Mouse (Mus musculus): Measurements from ENCODE around the gene Fam3c. TPM values are rescaled to one million over a fixed set of nuclear protein-coding genes. Genes with fewer than 3 reads are reported as not detected.

The Fam3c gene
- polyA plus RNA-seq, 1 experiment: 3.9 TPM

GRCm38 (mm10) chr6:22349531-22350238 lies 6.4 kb downstream of the Fam3c start:
- peak; percentile 18 for DNase-seq
- no peaks in the 10 kb centered on the region for H3K27me3 ChIP-seq (ENCODE audit: control insufficient read depth, insufficient read depth, low read length)
- H3K4me3 ChIP-seq (ENCODE audit: control insufficient read depth, insufficient read depth, low read length): no peak overlapping the region
- peaks cover 23% of the 10 kb centered on the region for H3K4me1 ChIP-seq (replicated peaks; ENCODE audit: control insufficient read depth, insufficient read depth, low read length)
- no peaks in the 10 kb centered on the region for H3K36me3 ChIP-seq (ENCODE audit: control insufficient read depth, insufficient read depth, low read length)
- 45% methylated on average over 11 of the region's 11 CpGs for WGBS
- H3K27ac ChIP-seq (ENCODE audit: control insufficient read depth, insufficient read depth, low read length): peak overlapping the region; percentile 27; the same call in 1 of the 2 replicates
- TF ChIP-seq CTCF (IDR thresholded peaks at IDR 0.05; ENCODE audit: borderline replicate concordance, control insufficient read depth, extremely low read depth, insufficient read depth, low read length, poor library complexity) (no peak), POLR2A (IDR thresholded peaks at IDR 0.05; ENCODE audit: control insufficient read depth, extremely low read depth, insufficient read depth, low read length, poor library complexity) (no peak)

GRCm38 (mm10) chr6:22348975-22349374 lies 7.1 kb downstream of the Fam3c start:
- no peak overlapping the region for H3K27ac ChIP-seq (ENCODE audit: control insufficient read depth, insufficient read depth, low read length)
- H3K36me3 ChIP-seq (ENCODE audit: control insufficient read depth, insufficient read depth, low read length): no peaks in the 10 kb centered on the region
- TF ChIP-seq CTCF (IDR thresholded peaks at IDR 0.05; ENCODE audit: borderline replicate concordance, control insufficient read depth, extremely low read depth, insufficient read depth, low read length, poor library complexity): no peak
- no peak for TF ChIP-seq POLR2A (IDR thresholded peaks at IDR 0.05; ENCODE audit: control insufficient read depth, extremely low read depth, insufficient read depth, low read length, poor library complexity)
- peaks cover 20% of the 10 kb centered on the region for H3K4me1 ChIP-seq (replicated peaks; ENCODE audit: control insufficient read depth, insufficient read depth, low read length)
- no peak overlapping the region for H3K4me3 ChIP-seq (ENCODE audit: control insufficient read depth, insufficient read depth, low read length)
- H3K27me3 ChIP-seq (ENCODE audit: control insufficient read depth, insufficient read depth, low read length): no peaks in the 10 kb centered on the region
- DNase-seq: no peak
- WGBS: 96% methylated on average over 3 of the region's 3 CpGs

DNA sequence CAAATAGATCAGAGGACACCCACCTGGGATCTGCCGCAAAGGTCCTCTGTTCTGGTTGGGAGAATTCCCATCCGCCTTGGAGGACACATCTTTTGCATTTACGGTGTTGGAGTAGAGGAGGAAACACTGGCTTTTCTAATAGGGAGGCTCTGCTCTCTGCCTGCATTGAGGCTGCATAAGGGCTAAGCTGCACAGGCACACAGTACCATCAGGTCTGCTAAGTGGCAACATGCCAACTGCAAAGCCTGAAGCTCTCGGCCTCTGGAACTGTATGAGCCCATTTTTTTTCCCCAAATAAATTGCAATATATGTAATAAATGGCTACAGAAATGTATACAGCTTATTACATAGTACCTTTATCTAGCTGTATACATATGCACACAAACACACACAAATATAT lies 7.9 kb downstream of the Fam3c start:
- no peak for DNase-seq
- Histone ChIP-seq H3K4me3 (ENCODE audit: control insufficient read depth, insufficient read depth, low read length) (no peak overlapping the region), H3K36me3 (ENCODE audit: control insufficient read depth, insufficient read depth, low read length) (no peaks in the 10 kb centered on the region), H3K4me1 (replicated peaks; ENCODE audit: control insufficient read depth, insufficient read depth, low read length) (peaks cover 20% of the 10 kb centered on the region), H3K27me3 (ENCODE audit: control insufficient read depth, insufficient read depth, low read length) (no peaks in the 10 kb centered on the region), H3K27ac (ENCODE audit: control insufficient read depth, insufficient read depth, low read length) (no peak overlapping the region)
- 82% methylated on average over 4 of the region's 4 CpGs for WGBS
- TF ChIP-seq CTCF (IDR thresholded peaks at IDR 0.05; ENCODE audit: borderline replicate concordance, control insufficient read depth, extremely low read depth, insufficient read depth, low read length, poor library complexity): no peak
- TF ChIP-seq POLR2A (IDR thresholded peaks at IDR 0.05; ENCODE audit: control insufficient read depth, extremely low read depth, insufficient read depth, low read length, poor library complexity): no peak

DNA sequence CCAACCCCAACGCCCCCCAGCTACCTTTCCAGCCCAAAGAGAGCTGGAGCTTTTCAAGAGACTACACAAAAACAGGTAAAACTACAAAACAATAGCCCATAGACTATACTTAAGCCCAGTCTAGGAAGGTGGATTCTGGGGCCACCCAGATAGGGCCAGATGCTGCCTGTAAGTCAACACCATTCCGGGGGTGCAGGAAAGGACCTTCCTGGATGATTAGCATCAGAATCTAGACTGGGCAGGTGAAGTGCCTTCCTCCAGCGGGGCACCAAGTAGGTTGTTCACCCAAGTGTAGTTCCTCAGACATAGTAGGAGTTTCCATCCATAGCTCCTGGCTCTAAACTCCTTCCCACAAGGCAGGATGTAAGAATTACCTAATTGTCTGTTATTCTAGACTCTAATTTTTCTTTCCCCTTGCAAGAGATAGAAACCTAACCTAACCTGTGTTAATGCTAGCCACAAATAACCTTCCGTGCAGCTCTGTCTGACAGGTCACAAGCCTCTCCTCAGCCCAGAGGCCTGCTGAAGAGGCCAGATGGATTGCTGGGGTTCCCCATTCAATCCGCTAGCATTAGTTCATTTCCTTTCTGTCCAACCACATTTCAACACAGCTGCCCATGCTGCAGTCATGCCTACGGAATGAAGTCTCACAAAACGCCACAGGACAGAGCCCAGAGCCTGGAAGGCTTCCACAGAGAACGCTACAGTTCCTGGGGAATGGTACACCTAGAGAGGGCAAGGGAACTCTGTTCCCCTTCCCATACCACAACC lies 8.7 kb downstream of the Fam3c start:
- DNase-seq: no peak
- H3K4me1 ChIP-seq (replicated peaks; ENCODE audit: control insufficient read depth, insufficient read depth, low read length): peaks cover 20% of the 10 kb centered on the region
- 63% methylated on average over 8 of the region's 8 CpGs for WGBS
- no peak overlapping the region for H3K27ac ChIP-seq (ENCODE audit: control insufficient read depth, insufficient read depth, low read length)
- no peaks in the 10 kb centered on the region for H3K27me3 ChIP-seq (ENCODE audit: control insufficient read depth, insufficient read depth, low read length)
- H3K4me3 ChIP-seq (ENCODE audit: control insufficient read depth, insufficient read depth, low read length): no peak overlapping the region
- no peaks in the 10 kb centered on the region for H3K36me3 ChIP-seq (ENCODE audit: control insufficient read depth, insufficient read depth, low read length)
- TF ChIP-seq POLR2A (IDR thresholded peaks at IDR 0.05; ENCODE audit: control insufficient read depth, extremely low read depth, insufficient read depth, low read length, poor library complexity) (no peak), CTCF (IDR thresholded peaks at IDR 0.05; ENCODE audit: borderline replicate concordance, control insufficient read depth, extremely low read depth, insufficient read depth, low read length, poor library complexity) (no peak)

DNA sequence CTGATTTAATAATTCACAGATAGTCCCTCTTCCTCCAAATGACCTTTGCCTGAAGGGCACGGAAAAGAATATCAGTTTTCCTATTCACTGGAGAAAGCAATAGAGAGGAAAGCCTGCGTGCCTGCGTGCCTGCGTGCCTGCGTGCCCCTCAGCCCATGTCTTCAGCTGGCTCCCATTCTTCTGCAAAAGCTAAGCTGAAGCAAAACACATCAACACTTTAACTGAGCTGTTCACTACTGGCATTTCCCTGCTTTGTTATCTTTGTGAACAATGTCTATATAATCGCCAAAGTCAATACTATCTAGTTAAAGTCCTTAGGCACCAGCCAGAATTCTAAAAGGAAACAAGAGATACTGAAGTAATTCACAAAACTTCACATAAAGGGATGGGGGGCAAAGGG lies 11.6 kb downstream of the Fam3c start:
- WGBS: 92% methylated on average over 6 of the region's 6 CpGs
- Histone ChIP-seq H3K27ac (ENCODE audit: control insufficient read depth, insufficient read depth, low read length) (no peak overlapping the region), H3K36me3 (ENCODE audit: control insufficient read depth, insufficient read depth, low read length) (no peaks in the 10 kb centered on the region), H3K4me3 (ENCODE audit: control insufficient read depth, insufficient read depth, low read length) (no peak overlapping the region), H3K4me1 (replicated peaks; ENCODE audit: control insufficient read depth, insufficient read depth, low read length) (peaks cover 9% of the 10 kb centered on the region), H3K27me3 (ENCODE audit: control insufficient read depth, insufficient read depth, low read length) (no peaks in the 10 kb centered on the region)
- TF ChIP-seq POLR2A (IDR thresholded peaks at IDR 0.05; ENCODE audit: control insufficient read depth, extremely low read depth, insufficient read depth, low read length, poor library complexity): no peak
- no peak for TF ChIP-seq CTCF (IDR thresholded peaks at IDR 0.05; ENCODE audit: borderline replicate concordance, control insufficient read depth, extremely low read depth, insufficient read depth, low read length, poor library complexity)
- no peak for DNase-seq

DNA sequence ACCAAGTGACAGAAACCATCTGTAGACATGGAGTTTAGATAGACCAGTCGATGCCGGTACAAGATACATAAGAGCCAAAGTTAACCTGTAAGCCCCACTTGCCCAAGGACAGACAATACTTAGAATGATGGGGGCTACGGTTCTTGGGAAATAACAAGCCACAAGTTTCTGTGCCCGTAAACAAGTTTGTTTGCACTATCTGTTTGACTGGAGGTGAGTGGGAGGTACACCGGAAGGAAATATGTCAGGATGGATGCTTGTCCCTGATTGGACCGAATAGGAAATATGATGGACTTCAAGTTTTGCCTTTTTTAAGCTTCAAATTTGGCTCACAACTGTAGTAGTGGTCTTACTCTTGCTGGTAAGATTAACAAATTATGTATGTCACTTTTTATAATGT lies 12.3 kb downstream of the Fam3c start:
- DNase-seq: no peak
- WGBS: 97% methylated on average over 6 of the region's 6 CpGs
- Histone ChIP-seq H3K27ac (ENCODE audit: control insufficient read depth, insufficient read depth, low read length) (no peak overlapping the region), H3K27me3 (ENCODE audit: control insufficient read depth, insufficient read depth, low read length) (no peaks in the 10 kb centered on the region), H3K36me3 (ENCODE audit: control insufficient read depth, insufficient read depth, low read length) (no peaks in the 10 kb centered on the region), H3K4me1 (replicated peaks; ENCODE audit: control insufficient read depth, insufficient read depth, low read length) (peaks cover 9% of the 10 kb centered on the region), H3K4me3 (ENCODE audit: control insufficient read depth, insufficient read depth, low read length) (no peak overlapping the region)
- no peak for TF ChIP-seq POLR2A (IDR thresholded peaks at IDR 0.05; ENCODE audit: control insufficient read depth, extremely low read depth, insufficient read depth, low read length, poor library complexity)
- TF ChIP-seq CTCF (IDR thresholded peaks at IDR 0.05; ENCODE audit: borderline replicate concordance, control insufficient read depth, extremely low read depth, insufficient read depth, low read length, poor library complexity): no peak
